Mouse (Mus musculus): ENCODE measurements around the gene Ifitm5. TPM values are rescaled to one million over a fixed set of nuclear protein-coding genes. Genes with fewer than 3 reads are reported as not detected.

The Ifitm5 gene
- total and polyA plus RNA-seq, 3 experiments = 0.16 to 1.6 (median 1.2) TPM

DNA sequence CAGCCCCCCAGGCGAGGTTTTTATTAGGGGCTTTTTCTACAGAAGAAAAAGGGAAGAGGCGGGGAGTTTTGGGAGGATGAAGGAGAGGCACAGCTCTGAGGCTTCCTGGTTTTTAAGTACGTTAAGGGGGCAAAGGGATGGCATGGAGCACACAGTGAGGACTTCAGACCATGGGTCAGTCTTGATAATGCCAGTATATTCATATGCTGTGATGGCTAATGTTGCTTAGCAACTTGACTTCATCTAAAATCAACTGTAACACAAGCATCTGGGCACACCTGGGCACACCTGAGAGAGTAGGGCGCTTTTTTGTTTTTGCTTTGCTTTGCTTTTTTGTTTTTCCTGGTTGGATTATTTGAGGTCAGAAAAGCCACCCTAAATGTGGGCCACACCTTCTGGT lies 16.8 kb upstream of the Ifitm5 start, which contains the start of gene Ifitm1:
Ifitm1 (plus strand) TSS at position 301 of the 400 bp plus-strand sequence.
- Histone ChIP-seq H3K4me1 (ENCODE audit: insufficient read depth, low read depth, low read length) (peaks cover 3% of the 10 kb centered on the region; the same call in 1 of the 2 replicates), H3K4me3 (ENCODE audit: low read depth, low read length) (no peak within 1 kb of the TSS)

DNA sequence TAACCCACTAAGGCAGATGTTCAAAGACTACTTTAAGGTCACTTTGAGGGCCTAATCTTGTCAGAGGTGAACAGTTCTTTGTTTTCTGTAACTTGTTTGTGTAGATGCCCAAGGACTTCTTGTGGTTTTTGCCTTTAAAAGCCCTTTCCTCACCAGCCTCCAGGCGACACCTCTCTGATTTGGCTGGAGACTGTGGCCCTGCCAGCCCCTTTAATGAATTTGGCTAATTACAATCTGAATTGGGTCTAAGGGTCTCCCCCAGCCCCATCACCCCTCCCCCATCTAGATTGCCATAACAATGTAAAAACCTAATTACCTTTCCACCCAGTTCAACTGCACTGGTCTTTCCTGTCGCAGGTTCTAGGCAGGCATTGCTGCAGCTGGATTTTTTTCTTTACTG lies 12.6 kb upstream of the Ifitm5 start:
- Histone ChIP-seq H3K36me3 (replicated peaks) (no peaks in the 10 kb centered on the region), H3K9me3 (replicated peaks) (no peaks in the 10 kb centered on the region), H3K27me3 (ENCODE audit: insufficient read depth, low read length) (peaks cover 32% of the 10 kb centered on the region), H3K4me1 (ENCODE audit: insufficient read depth, low read depth, low read length) (peaks cover 8% of the 10 kb centered on the region), H3K4me3 (ENCODE audit: low read depth, low read length) (no peak overlapping the region)
- ATAC-seq (ENCODE audit: extremely low read depth, insufficient number of reproducible peaks, low FRiP score, poor library complexity, severe bottlenecking) (no peak), DNase-seq (ENCODE audit: low spot score) (no peak)
- TF ChIP-seq TAL1 (conservative IDR thresholded peaks at IDR 0.05; ENCODE audit: low read depth, low read length) = no peak
- TF ChIP-seq GATA1 (IDR thresholded peaks at IDR 0.05; ENCODE audit: borderline replicate concordance, low read length) = no peak
- no peak for TF ChIP-seq GATA2 (IDR thresholded peaks at IDR 0.05; ENCODE audit: borderline replicate concordance, low read depth, low read length)
- TF ChIP-seq CTCF (IDR thresholded peaks at IDR 0.05; ENCODE audit: low read depth, low read length) = no peak
- no peak for TF ChIP-seq POLR2AphosphoS5 (IDR thresholded peaks at IDR 0.05; ENCODE audit: insufficient replicate concordance, low read depth, low read length)

More for the DNA sequence above, 16.8 kb upstream of the Ifitm5 start, which contains the start of gene Ifitm1:
- TF ChIP-seq POLR2AphosphoS5 (IDR thresholded peaks at IDR 0.05; ENCODE audit: insufficient replicate concordance, low read depth, low read length) (no peak), CTCF (IDR thresholded peaks at IDR 0.05; ENCODE audit: low read depth, low read length) (no peak), TAL1 (conservative IDR thresholded peaks at IDR 0.05; ENCODE audit: low read depth, low read length) (no peak), GATA2 (IDR thresholded peaks at IDR 0.05; ENCODE audit: borderline replicate concordance, low read depth, low read length) (no peak), GATA1 (IDR thresholded peaks at IDR 0.05; ENCODE audit: borderline replicate concordance, low read length) (no peak)
- no peak for ATAC-seq (ENCODE audit: extremely low read depth, insufficient number of reproducible peaks, low FRiP score, poor library complexity, severe bottlenecking)
- DNase-seq (ENCODE audit: low spot score) = no peak
- Histone ChIP-seq H3K27me3 (ENCODE audit: insufficient read depth, low read length) (peaks cover 44% of the 10 kb centered on the region), H3K9me3 (replicated peaks) (no peaks in the 10 kb centered on the region), H3K36me3 (replicated peaks) (no peaks in the 10 kb centered on the region)

DNA sequence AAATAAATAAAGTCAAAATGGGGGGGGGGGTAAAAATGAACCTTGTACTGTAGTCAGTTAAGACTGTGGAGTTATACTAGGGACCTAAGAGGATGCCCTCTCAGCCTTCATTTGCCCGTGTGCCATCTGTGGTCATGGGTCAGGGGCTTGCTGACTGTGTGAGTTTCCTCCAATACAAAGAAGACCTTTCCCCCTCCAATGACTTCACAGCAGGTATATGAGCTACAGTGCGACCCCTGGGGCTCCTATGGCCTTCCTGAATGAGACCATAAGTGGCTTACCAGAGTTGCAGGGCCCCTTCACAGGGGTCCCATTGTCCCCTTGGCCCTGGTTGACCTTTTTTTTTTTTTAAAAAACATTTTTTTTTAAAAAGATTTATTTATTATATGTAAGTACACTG lies 11.3 kb upstream of the Ifitm5 start:
- H3K4me3 ChIP-seq (ENCODE audit: low read depth, low read length) = no peak overlapping the region
- no peaks in the 10 kb centered on the region for H3K36me3 ChIP-seq (replicated peaks)
- H3K9me3 ChIP-seq (replicated peaks) = no peaks in the 10 kb centered on the region
- ATAC-seq (ENCODE audit: extremely low read depth, insufficient number of reproducible peaks, low FRiP score, poor library complexity, severe bottlenecking) (no peak), DNase-seq (ENCODE audit: low spot score) (no peak)
- H3K27me3 ChIP-seq (ENCODE audit: insufficient read depth, low read length) = peaks cover 25% of the 10 kb centered on the region
- TF ChIP-seq CTCF (IDR thresholded peaks at IDR 0.05; ENCODE audit: low read depth, low read length) = no peak
- TF ChIP-seq GATA2 (IDR thresholded peaks at IDR 0.05; ENCODE audit: borderline replicate concordance, low read depth, low read length) = no peak
- no peak for TF ChIP-seq POLR2AphosphoS5 (IDR thresholded peaks at IDR 0.05; ENCODE audit: insufficient replicate concordance, low read depth, low read length)
- TF ChIP-seq TAL1 (conservative IDR thresholded peaks at IDR 0.05; ENCODE audit: low read depth, low read length) = no peak
- no peak for TF ChIP-seq GATA1 (IDR thresholded peaks at IDR 0.05; ENCODE audit: borderline replicate concordance, low read length)
- H3K4me1 ChIP-seq (ENCODE audit: insufficient read depth, low read depth, low read length) = peaks cover 13% of the 10 kb centered on the region

DNA sequence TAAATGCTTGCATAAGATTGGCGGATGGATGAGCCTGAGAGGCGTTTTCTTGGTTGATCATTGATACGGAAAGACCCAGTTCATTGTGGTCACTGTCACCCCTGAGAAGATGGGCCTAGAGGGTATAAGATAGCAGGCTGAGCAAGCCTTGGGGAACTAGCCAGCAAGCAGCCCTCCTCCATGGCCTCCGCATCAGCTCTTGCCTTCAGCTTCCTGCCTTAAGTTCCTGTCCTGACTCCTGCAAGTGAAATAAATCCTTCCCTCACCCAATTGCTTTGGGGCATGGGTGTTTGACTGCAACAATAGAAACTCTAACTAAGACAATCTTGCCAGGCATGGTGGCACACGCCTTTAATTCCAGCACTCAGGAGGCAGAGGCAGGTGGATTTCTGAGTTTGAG lies 9.9 kb upstream of the Ifitm5 start:
- ATAC-seq (ENCODE audit: extremely low read depth, insufficient number of reproducible peaks, low FRiP score, poor library complexity, severe bottlenecking) (no peak), DNase-seq (ENCODE audit: low spot score) (no peak)
- Histone ChIP-seq H3K27me3 (ENCODE audit: insufficient read depth, low read length) (peaks cover 22% of the 10 kb centered on the region), H3K9me3 (replicated peaks) (no peaks in the 10 kb centered on the region), H3K4me1 (ENCODE audit: insufficient read depth, low read depth, low read length) (peaks cover 26% of the 10 kb centered on the region), H3K36me3 (replicated peaks) (no peaks in the 10 kb centered on the region), H3K4me3 (ENCODE audit: low read depth, low read length) (no peak overlapping the region)
- TF ChIP-seq TAL1 (conservative IDR thresholded peaks at IDR 0.05; ENCODE audit: low read depth, low read length) = no peak
- no peak for TF ChIP-seq GATA2 (IDR thresholded peaks at IDR 0.05; ENCODE audit: borderline replicate concordance, low read depth, low read length)
- TF ChIP-seq CTCF (IDR thresholded peaks at IDR 0.05; ENCODE audit: low read depth, low read length) = no peak
- no peak for TF ChIP-seq POLR2AphosphoS5 (IDR thresholded peaks at IDR 0.05; ENCODE audit: insufficient replicate concordance, low read depth, low read length)
- TF ChIP-seq GATA1 (IDR thresholded peaks at IDR 0.05; ENCODE audit: borderline replicate concordance, low read length) = no peak

DNA sequence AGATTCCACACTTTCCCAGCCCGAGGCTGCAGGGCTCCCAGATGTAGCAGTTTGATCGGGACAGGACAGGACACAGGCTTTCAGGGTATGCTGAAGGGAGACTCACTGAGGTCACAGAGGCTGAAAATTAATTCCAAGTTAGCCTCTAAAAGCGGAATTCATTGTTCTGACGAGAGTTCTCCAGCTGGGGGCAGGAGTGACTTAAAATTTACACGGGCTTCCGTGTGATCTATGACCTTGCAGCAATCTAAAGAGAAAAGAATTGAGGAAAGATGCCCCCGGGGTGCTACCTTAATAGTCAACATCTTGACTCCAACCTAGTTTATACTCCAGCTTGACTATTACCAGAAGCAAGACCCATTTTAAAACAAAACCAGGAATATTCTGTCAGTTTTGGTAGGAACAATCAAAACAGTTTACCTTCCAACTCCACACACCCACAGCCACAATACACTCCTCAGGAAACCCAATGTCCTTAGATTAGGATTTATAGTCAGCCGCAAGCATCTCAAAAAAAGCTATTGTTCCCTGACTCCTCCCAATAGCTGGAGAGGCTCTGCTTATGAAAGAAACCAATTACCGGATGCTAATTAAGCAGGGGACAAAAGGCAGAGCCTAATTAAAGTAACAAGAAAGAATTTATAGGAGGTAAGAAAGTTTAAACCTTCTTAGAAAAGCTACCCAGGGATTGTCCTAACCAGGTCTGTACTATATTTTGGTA lies 9.2 kb upstream of the Ifitm5 start:
- ATAC-seq (ENCODE audit: extremely low read depth, insufficient number of reproducible peaks, low FRiP score, poor library complexity, severe bottlenecking) (no peak), DNase-seq (ENCODE audit: low spot score) (no peak)
- TF ChIP-seq POLR2AphosphoS5 (IDR thresholded peaks at IDR 0.05; ENCODE audit: insufficient replicate concordance, low read depth, low read length) (no peak), GATA1 (IDR thresholded peaks at IDR 0.05; ENCODE audit: borderline replicate concordance, low read length) (no peak), GATA2 (IDR thresholded peaks at IDR 0.05; ENCODE audit: borderline replicate concordance, low read depth, low read length) (no peak), CTCF (IDR thresholded peaks at IDR 0.05; ENCODE audit: low read depth, low read length) (no peak), TAL1 (conservative IDR thresholded peaks at IDR 0.05; ENCODE audit: low read depth, low read length) (no peak)
- H3K4me3 ChIP-seq (ENCODE audit: low read depth, low read length) = no peak overlapping the region
- peaks cover 33% of the 10 kb centered on the region for H3K4me1 ChIP-seq (ENCODE audit: insufficient read depth, low read depth, low read length)
- no peaks in the 10 kb centered on the region for H3K36me3 ChIP-seq (replicated peaks)
- H3K27me3 ChIP-seq (ENCODE audit: insufficient read depth, low read length) = peaks cover 20% of the 10 kb centered on the region
- no peaks in the 10 kb centered on the region for H3K9me3 ChIP-seq (replicated peaks)

DNA sequence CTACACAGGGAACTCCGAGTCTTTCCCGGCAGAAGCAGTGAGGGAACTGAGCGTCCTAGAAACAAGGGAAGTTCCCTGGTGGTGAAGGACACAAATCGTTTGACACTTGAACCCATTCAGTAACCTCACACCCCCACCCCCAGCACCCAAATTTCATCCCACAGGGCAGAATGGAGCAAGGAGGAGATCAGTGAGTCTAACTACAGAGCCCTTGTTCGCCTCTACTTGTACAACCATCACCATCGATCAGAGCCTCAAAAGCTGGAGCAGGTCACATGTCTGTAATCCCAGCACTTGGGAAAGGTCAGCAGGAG lies 6.4 kb upstream of the Ifitm5 start:
- TF ChIP-seq GATA1 (IDR thresholded peaks at IDR 0.05; ENCODE audit: borderline replicate concordance, low read length) (no peak), CTCF (IDR thresholded peaks at IDR 0.05; ENCODE audit: low read depth, low read length) (no peak)
- no peak for ATAC-seq (ENCODE audit: extremely low read depth, insufficient number of reproducible peaks, low FRiP score, poor library complexity, severe bottlenecking)
- Histone ChIP-seq H3K27me3 (ENCODE audit: insufficient read depth, low read length) (peaks cover 9% of the 10 kb centered on the region), H3K9me3 (replicated peaks) (no peaks in the 10 kb centered on the region), H3K36me3 (replicated peaks) (peaks cover 13% of the 10 kb centered on the region), H3K4me3 (ENCODE audit: low read depth, low read length) (peak overlapping the region; percentile 70; the same call in 1 of the 2 replicates), H3K4me1 (ENCODE audit: insufficient read depth, low read depth, low read length) (peaks cover 53% of the 10 kb centered on the region)
- no peak for DNase-seq (ENCODE audit: low spot score)

Measured in G1E (cell line).